Mouse (Mus musculus): ENCODE measurements around the gene Gbf1.

GRCm38 (mm10) chr19:46119458-46119857, 32.9 kb upstream of the Gbf1 start:
- TF ChIP-seq FLI1 (IDR thresholded peaks at IDR 0.05; ENCODE audit: low read length): no peak
- no peak for TF ChIP-seq GATA1 (IDR thresholded peaks at IDR 0.05; ENCODE audit: borderline replicate concordance, low read length)

Data from megakaryocyte, embryonic 14.5 days (primary cell).